Mouse (Mus musculus) layer of hippocampus, postnatal 25 days (tissue): Measurements from ENCODE around the gene Vmn2r33. TPM values are rescaled to one million over a fixed set of nuclear protein-coding genes. Genes with fewer than 3 reads are reported as not detected.
"Not testable (repeated sequence)": the region's sequence is repeated elsewhere in the genome, so short reads cannot be mapped to it uniquely, and the experiment has no call there.

ENCODE experiments used
- DNase-seq, 2 experiments: peaks; one replicate each; pipeline ENCODE4 v3.0.0; 2022; ENCODE audit warnings: mixed read lengths in 2 of 2, low spot score in 1 of 2; ENCODE audit errors: extremely low spot score in 1 of 2
- total RNA-seq, 2 experiments: library from RNA; stranded (reverse); gene quantifications; 2 replicates each; pipeline ENCODE4 v1.2.3; 2021

Gene Vmn2r33
- total RNA-seq: not detected

GRCm38 (mm10) chr7:7566686-7567085 is at the start of gene Vmn2r33:
TSS of gene Vmn2r33 (minus strand) at chr7:7566786.
- DNase-seq: not testable (repeated sequence)

Other genes starting within 250 kb of the Vmn2r33 start
- gene Vmn2r30, start 229.2 kb downstream of the Vmn2r33 start, total RNA-seq: under 1 TPM; 0.09 to 0.17 TPM
- gene Gm45783, start 192.2 kb downstream of the Vmn2r33 start, total RNA-seq: not detected
- not detected for gene Vmn2r31, start 167.1 kb downstream of the Vmn2r33 start, total RNA-seq
- gene Vmn2r32, start 86.8 kb downstream of the Vmn2r33 start, total RNA-seq: not detected
- gene Vmn2r34, start 122.7 kb upstream of the Vmn2r33 start, total RNA-seq: not detected